Mouse (Mus musculus) cerebellum, adult 2 months (tissue): ENCODE measurements at regions not wholly inside any gene's neighbourhood (a gene's known extent, or its start where the extent isn't known, plus 50 kb on each side); places are given as distances from the start of the nearest gene placed in this dataset.

Source experiments
- CTCF ChIP-seq: fragments of 200-500 bp; IDR thresholded peaks from 2 replicates; pipeline ENCODE4 v1.5.1; 2011; ENCODE audit warnings: low read depth, mild to moderate bottlenecking, control low read depth, low read length, moderate library complexity, borderline replicate concordance; ENCODE audit not compliant: insufficient read depth
- POLR2A ChIP-seq: fragments of 200-500 bp; IDR thresholded peaks from 2 replicates; pipeline ENCODE4 v1.6.1; 2011; ENCODE audit warnings: low read length, control low read depth, borderline replicate concordance; ENCODE audit not compliant: insufficient read depth

- TF ChIP-seq POLR2A (no peak), CTCF (no peak)
Measured at GRCm38 (mm10) chr12:32632935-32633334, 186.4 kb upstream of the Nampt start.
